Mouse (Mus musculus) embryonic facial prominence, embryonic 11.5 days (tissue): ENCODE measurements around the gene Syne2. TPM values are rescaled to one million over a fixed set of nuclear protein-coding genes. Genes with fewer than 3 reads are reported as not detected.
"Not testable (repeated sequence)": the region's sequence is repeated elsewhere in the genome, so short reads cannot be mapped to it uniquely, and the experiment has no call there.

Experiments
- ATAC-seq: fragments of 200-750 bp; cut with Nextera tagmentation; replicated peaks from 2 replicates; pipeline ENCODE4 v1.8.0; 2017; ENCODE audit warnings: low read depth; ENCODE audit not compliant: insufficient number of reproducible peaks, low FRiP score, low TSS enrichment
- DNase-seq: peaks from one replicate; pipeline ENCODE4 v3.0.0-alpha.2; 2015; ENCODE audit warnings: low spot score
- H3K27ac ChIP-seq: fragments of 300-500 bp; sonication (generic); replicated peaks from 2 replicates; pipeline ENCODE4 v1.5.1; 2014; ENCODE audit warnings: mild to moderate bottlenecking, low read depth, low read length, control low read depth
- H3K27me3 ChIP-seq: fragments of 300-500 bp; sonication (generic); 2 replicates; pipeline ENCODE4 v1.6.1; 2014; ENCODE audit warnings: mild to moderate bottlenecking, low read length, moderate library complexity, mixed read lengths; ENCODE audit not compliant: control insufficient read depth, insufficient read depth
- H3K36me3 ChIP-seq: fragments of 300-500 bp; sonication (generic); replicated peaks from 2 replicates; pipeline ENCODE4 v1.6.1; 2014; ENCODE audit warnings: low read depth, mild to moderate bottlenecking, low read length, moderate library complexity, mixed read lengths; ENCODE audit not compliant: control insufficient read depth, insufficient read depth
- H3K4me1 ChIP-seq: fragments of 300-500 bp; sonication (generic); 2 replicates; pipeline ENCODE4 v1.6.1; 2014; ENCODE audit warnings: low read length, mixed read lengths; ENCODE audit not compliant: control insufficient read depth, insufficient read depth
- H3K4me2 ChIP-seq: fragments of 300-500 bp; sonication (generic); 2 replicates; pipeline ENCODE4 v1.6.1; 2014; ENCODE audit warnings: low read depth, mild to moderate bottlenecking, control low read depth, low read length, moderate library complexity
- H3K4me3 ChIP-seq: fragments of 300-500 bp; sonication (generic); 2 replicates; pipeline ENCODE4 v1.5.1; 2014; ENCODE audit warnings: low read depth, low read length, control low read depth
- H3K9ac ChIP-seq: fragments of 300-500 bp; sonication (generic); replicated peaks from 2 replicates; pipeline ENCODE4 v1.6.1; 2014; ENCODE audit warnings: mild to moderate bottlenecking, control low read depth, low read length
- H3K9me3 ChIP-seq: fragments of 300-500 bp; sonication (generic); replicated peaks from 2 replicates; pipeline ENCODE4 v1.6.1; 2016; ENCODE audit warnings: mild to moderate bottlenecking, low read length, inconsistent platforms, mixed read lengths; ENCODE audit not compliant: control insufficient read depth
- WGBS: fragments of 180-500 bp; shearing (Covaris S2); extraction: QIAGEN DNeasy Blood & Tissue Kit; methylation state at CpG from one replicate; pipeline ENCODE4 v1.1.7; 2014; 5-methylcytosine and 5-hydroxymethylcytosine counted together
- microRNA-seq: library from miRNA; unstranded; fragments of <30 nt; microRNA quantifications from one replicate; pipeline ENCODE4, GENCODE M21; 2016; ENCODE audit warnings: borderline number of aligned reads
- polyA plus RNA-seq: library from polyadenylated mRNA; unstranded; fragments of >200 nt; fragmentation: Nextera tagmentation; extraction: Ambion mirVana; gene quantifications from 2 replicates; pipeline ENCODE4 v1.2.1, GENCODE M21; 2014

Syne2 gene
- polyA plus RNA-seq, 1 experiment from 2014 or later = 73.0 TPM

DNA sequence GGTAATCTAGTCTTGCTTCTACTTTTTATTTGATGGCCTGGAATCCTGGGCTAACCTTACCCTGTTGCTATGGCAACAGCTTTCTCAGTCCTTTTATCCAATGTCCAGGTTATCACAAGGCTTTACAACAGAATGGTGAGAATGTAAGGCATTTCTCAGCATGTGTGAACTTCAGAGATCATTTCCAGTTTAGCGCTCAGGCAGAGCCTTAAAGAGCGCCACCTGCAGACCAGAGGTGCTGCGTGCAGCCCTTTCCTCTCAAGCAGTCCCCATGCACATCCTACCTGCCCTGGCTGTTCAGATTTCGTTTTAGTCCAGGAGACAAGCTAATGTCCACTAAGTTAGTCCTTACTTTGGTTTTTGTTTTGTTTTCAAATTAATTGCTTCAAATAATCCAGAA is 312.3 kb downstream of the Syne2 start:
- Histone ChIP-seq H3K36me3 (no peaks in the 10 kb centered on the region), H3K27ac (no peak overlapping the region), H3K9me3 (no peaks in the 10 kb centered on the region), H3K4me2 (no peak overlapping the region), H3K4me1 (no peaks in the 10 kb centered on the region), H3K27me3 (no peaks in the 10 kb centered on the region), H3K9ac (no peak overlapping the region), H3K4me3 (no peak overlapping the region)
- peak; percentile 61 for DNase-seq
- ATAC-seq = no peak
- 15% methylated on average over 4 of the region's 4 CpGs for whole genome bisulfite sequencing

DNA sequence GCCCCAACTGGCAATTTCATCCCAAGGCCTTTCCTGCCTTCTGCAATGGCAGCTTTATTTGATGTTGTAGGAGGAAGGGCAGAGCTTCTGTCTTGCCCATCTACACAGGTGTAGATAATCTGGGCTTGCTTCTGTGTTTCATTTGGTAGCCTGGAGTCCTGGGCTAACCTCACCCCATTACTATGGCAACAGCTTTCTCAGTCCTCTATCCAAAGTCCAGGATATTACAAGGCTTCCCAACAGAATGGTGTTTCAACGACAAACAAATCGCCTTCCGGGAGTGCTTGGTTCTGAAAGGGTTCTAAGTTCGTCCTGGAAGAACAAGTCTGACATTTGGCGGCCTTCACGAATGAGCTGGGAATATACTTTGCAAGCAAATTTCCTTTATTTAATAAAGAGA is 313.0 kb downstream of the Syne2 start:
- ATAC-seq = no peak

DNA sequence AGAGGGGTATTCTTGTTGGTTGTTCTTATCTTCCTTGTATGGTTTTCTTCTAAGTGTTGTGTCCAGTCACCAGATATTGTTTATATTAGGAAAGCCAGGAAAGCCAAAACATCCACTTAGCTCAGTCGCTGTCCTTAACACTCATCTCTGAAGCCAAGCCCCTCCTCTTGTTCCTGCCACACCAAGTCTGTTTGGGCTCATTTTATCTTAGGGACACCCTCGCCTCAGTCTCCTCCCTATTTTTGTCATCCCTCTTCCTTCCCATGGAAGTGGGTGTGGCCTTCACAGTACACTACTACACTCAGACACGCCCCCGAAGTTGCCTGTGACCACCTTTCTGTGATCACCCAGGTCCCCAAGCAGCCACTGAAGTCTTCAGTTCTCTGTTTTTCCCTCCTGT is 314.7 kb downstream of the Syne2 start:
- H3K4me3 ChIP-seq = no peak overlapping the region
- H3K9ac ChIP-seq = no peak overlapping the region
- no peak for DNase-seq
- no peaks in the 10 kb centered on the region for H3K36me3 ChIP-seq
- H3K27me3 ChIP-seq = no peaks in the 10 kb centered on the region
- no peaks in the 10 kb centered on the region for H3K9me3 ChIP-seq
- H3K4me2 ChIP-seq = no peak overlapping the region
- H3K4me1 ChIP-seq = no peaks in the 10 kb centered on the region
- WGBS = 77% methylated on average over 4 of the region's 4 CpGs
- no peak overlapping the region for H3K27ac ChIP-seq
- ATAC-seq = no peak

More for the DNA sequence above, 313.0 kb downstream of the Syne2 start:
- no peak overlapping the region for H3K9ac ChIP-seq
- 84% methylated on average over 6 of the region's 6 CpGs for WGBS
- H3K4me3 ChIP-seq = no peak overlapping the region
- H3K27me3 ChIP-seq = no peaks in the 10 kb centered on the region
- H3K36me3 ChIP-seq = no peaks in the 10 kb centered on the region
- no peaks in the 10 kb centered on the region for H3K4me1 ChIP-seq
- DNase-seq = no peak
- H3K4me2 ChIP-seq = no peak overlapping the region
- H3K9me3 ChIP-seq = no peaks in the 10 kb centered on the region
- no peak overlapping the region for H3K27ac ChIP-seq

DNA sequence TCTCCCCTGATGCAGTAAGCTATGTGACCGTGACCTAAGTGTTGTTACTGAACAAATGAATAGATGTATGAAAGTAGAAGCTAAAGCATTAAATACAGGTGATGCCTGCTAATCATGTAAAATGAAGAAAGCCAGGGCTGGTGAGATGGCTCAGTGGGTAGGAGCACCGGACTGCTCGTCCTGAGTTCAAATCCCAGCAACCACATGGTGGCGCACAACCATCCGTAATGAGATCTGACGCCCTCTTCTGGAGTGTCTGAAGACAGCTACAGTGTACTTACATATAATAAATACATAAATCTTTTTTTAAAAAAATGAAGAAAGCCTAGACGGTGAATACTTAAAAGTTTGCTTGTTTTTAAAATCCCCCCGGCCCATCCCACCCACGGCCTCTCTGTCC is 315.1 kb downstream of the Syne2 start:
- not testable (repeated sequence) for ATAC-seq

DNA sequence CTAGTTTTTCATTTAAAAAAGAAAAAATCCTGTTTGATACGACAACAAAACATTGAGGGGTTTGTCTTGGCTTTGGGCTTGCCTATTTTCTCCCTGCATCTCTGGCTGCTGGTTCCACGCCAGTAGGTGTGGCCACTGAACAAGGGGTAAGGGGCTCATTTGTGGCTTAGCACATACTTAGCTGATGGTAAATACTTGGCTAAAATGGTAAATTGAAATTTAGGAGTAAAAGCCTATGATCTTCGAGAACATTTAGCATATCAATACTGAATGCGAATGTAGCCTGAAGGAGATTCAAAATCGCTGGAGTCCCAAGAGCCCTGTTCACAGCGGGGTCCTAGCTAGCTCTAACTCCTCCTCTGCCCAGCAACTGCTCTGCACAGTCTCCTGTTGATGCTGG is 318.8 kb downstream of the Syne2 start:
- ATAC-seq (no peak), DNase-seq (no peak)
- no peak overlapping the region for H3K9ac ChIP-seq
- H3K9me3 ChIP-seq = no peaks in the 10 kb centered on the region
- H3K4me1 ChIP-seq = no peaks in the 10 kb centered on the region
- no peaks in the 10 kb centered on the region for H3K27me3 ChIP-seq
- WGBS = 44% methylated on average over 6 of the region's 6 CpGs
- no peak overlapping the region for H3K27ac ChIP-seq
- H3K36me3 ChIP-seq = no peaks in the 10 kb centered on the region
- no peak overlapping the region for H3K4me2 ChIP-seq
- H3K4me3 ChIP-seq = no peak overlapping the region

More for the DNA sequence above, 315.1 kb downstream of the Syne2 start:
- WGBS = 90% methylated on average over 9 of the region's 9 CpGs
- not testable (repeated sequence) for H3K27me3 ChIP-seq, H3K9me3 ChIP-seq, H3K9ac ChIP-seq, H3K4me3 ChIP-seq, H3K36me3 ChIP-seq, DNase-seq, H3K4me1 ChIP-seq, H3K4me2 ChIP-seq, H3K27ac ChIP-seq

DNA sequence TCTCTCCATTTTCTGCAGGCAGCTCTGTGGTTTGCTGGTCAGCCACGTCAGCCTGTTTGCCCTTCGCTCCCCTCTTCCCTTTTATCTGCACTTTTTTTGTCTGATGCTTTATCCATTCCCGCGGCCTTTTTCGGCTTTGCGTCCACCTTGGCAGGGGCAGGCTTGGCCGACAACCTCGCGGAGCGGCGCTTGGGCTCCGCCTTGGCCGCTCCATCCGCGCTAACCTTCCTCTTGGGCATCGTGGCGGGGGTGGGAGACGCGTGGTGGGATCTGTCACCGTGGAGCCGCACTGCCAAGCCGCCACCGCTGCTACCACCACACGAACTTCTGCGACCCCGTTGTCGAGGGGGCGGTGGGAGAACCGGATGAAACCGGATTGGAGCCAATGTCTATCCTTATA is 334.5 kb downstream of the Syne2 start:
- not testable (repeated sequence) for H3K9me3 ChIP-seq, H3K36me3 ChIP-seq, H3K27me3 ChIP-seq, H3K27ac ChIP-seq, H3K4me1 ChIP-seq, ATAC-seq
- DNase-seq = peak; percentile 24
- 13% methylated on average over 30 of the region's 30 CpGs for WGBS
- Histone ChIP-seq H3K4me2 (peak overlapping the region; percentile 57), H3K9ac (peak overlapping the region; percentile 53), H3K4me3 (peak overlapping the region; percentile 24; the same call in 1 of the 2 replicates)

Small RNAs within 50 kb of the gene (microRNA-seq; reads per million reads assigned to microRNA genes)
- 6.1 reads per million, percentile 6 among the genes with 10 or more reads in this experiment for gene Mir5101

Other genes starting within 250 kb of the Syne2 start
- 18.7 TPM in 2 replicates for gene Ppp2r5e, start 221.9 kb upstream of the Syne2 start, polyA plus RNA-seq
- 12.1 and 13.9 TPM in 2 replicates for gene Wdr89, start 148.6 kb upstream of the Syne2 start, polyA plus RNA-seq
- 12.0 and 13.8 TPM in 2 replicates for gene Sgpp1, start 82.4 kb upstream of the Syne2 start, polyA plus RNA-seq